Mouse (Mus musculus) stomach, postnatal 0 days (tissue): ENCODE results near the gene Tgds. TPM values are rescaled to one million over a fixed set of nuclear protein-coding genes. Genes with fewer than 3 reads are reported as not detected.

Source experiments
- ATAC-seq: fragments of 200-750 bp; cut with Nextera tagmentation; 2 replicates; pipeline ENCODE4 v1.8.0; 2017; ENCODE audit not compliant: low FRiP score, low TSS enrichment
- DNase-seq: peaks from one replicate; pipeline ENCODE4 v3.0.0-alpha.2; 2016; ENCODE audit warnings: low spot score
- H3K27ac ChIP-seq: fragments of 300-500 bp; sonication (generic); replicated peaks from 2 replicates; pipeline ENCODE4 v1.5.1; 2014; ENCODE audit warnings: mild to moderate bottlenecking, control low read depth
- H3K27me3 ChIP-seq: fragments of 300-500 bp; sonication (generic); 2 replicates; pipeline ENCODE4 v1.6.1; 2014; ENCODE audit warnings: low read length; ENCODE audit not compliant: control insufficient read depth, insufficient read depth
- H3K36me3 ChIP-seq: fragments of 300-500 bp; sonication (generic); 2 replicates; pipeline ENCODE4 v1.6.1; 2014; ENCODE audit warnings: low read length, mixed read lengths; ENCODE audit not compliant: control insufficient read depth, insufficient read depth
- H3K4me1 ChIP-seq: fragments of 300-500 bp; sonication (generic); replicated peaks from 2 replicates; pipeline ENCODE4 v1.6.1; 2014; ENCODE audit warnings: antibody characterized with exemption; ENCODE audit not compliant: control insufficient read depth, insufficient read depth
- H3K4me2 ChIP-seq: fragments of 300-500 bp; sonication (generic); replicated peaks from 2 replicates; pipeline ENCODE4 v1.6.1; 2014; ENCODE audit warnings: low read depth, mild to moderate bottlenecking, control low read depth, moderate library complexity
- H3K4me3 ChIP-seq: fragments of 300-500 bp; sonication (generic); 2 replicates; pipeline ENCODE4 v1.5.1; 2014; ENCODE audit warnings: low read depth, low read length, control low read depth
- H3K9ac ChIP-seq: fragments of 300-500 bp; sonication (generic); 2 replicates; pipeline ENCODE4 v1.6.1; 2014; ENCODE audit warnings: mild to moderate bottlenecking, low read length, control low read depth, mixed read lengths
- H3K9me3 ChIP-seq: fragments of 300-500 bp; sonication (generic); 2 replicates; pipeline ENCODE4 v1.6.1; 2016; ENCODE audit warnings: low read length; ENCODE audit not compliant: control insufficient read depth
- CTCF ChIP-seq: IDR thresholded peaks from 2 replicates; pipeline ENCODE4 v1.5.1; 2016; ENCODE audit warnings: antibody characterized with exemption, low read depth, mild to moderate bottlenecking, moderate library complexity
- EP300 ChIP-seq: optimal IDR thresholded peaks from 2 replicates; pipeline ENCODE3; 2016; ENCODE audit warnings: antibody characterized with exemption
- WGBS: fragments of 180-500 bp; shearing (Covaris S2); extraction: QIAGEN DNeasy Blood & Tissue Kit; methylation state at CpG from one replicate; pipeline ENCODE4 v1.1.7; 2014; 5-methylcytosine and 5-hydroxymethylcytosine counted together
- polyA plus RNA-seq: library from polyadenylated mRNA; unstranded; fragments of >200 nt; fragmentation: Nextera tagmentation; extraction: Ambion mirVana; gene quantifications from 2 replicates; pipeline ENCODE4 v1.2.1, GENCODE M21; 2015

Gene Tgds
- polyA plus RNA-seq, result 19.6 and 21.5 TPM in 2 replicates

DNA sequence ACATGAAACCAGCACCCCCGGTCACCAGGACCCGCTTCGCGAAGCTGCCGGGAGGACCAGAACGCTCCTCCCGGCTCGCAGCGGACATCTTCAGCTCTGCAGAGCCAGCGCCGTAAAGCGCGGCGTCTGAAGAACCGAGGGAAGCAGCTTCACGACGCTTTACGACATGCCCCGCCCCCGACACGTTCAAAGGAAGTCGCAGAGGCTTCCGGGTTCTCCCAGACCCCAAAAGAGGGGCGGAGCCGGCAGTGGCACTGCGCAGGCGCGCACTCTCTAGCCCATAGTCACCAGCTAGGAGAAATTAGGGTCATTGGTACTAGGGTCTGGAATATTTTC is at the start of gene Tgds:
Gene Tgds (minus strand): TSS at position 114 of the 336 bp plus-strand sequence.
- Histone ChIP-seq H3K36me3 (no peaks in the 10 kb centered on the region), H3K4me2 (peak within 1 kb of the TSS; percentile 69), H3K4me1 (no peaks in the 10 kb centered on the region; the same call in 1 of the 2 replicates), H3K9ac (peak within 1 kb of the TSS; percentile 79), H3K27me3 (no peaks in the 10 kb centered on the region), H3K9me3 (no peaks in the 10 kb centered on the region), H3K4me3 (peak within 1 kb of the TSS; percentile 76), H3K27ac (0 out of 2 replicates have a peak within 1 kb of the TSS, but pooled peaks have one; percentile 8)
- 0% methylated on average over 28 of the region's 28 CpGs for WGBS
- ATAC-seq, result peak; percentile 79
- no peak for TF ChIP-seq EP300
- TF ChIP-seq CTCF, result 0 out of 2 replicates have a peak, but pooled peaks have one; percentile 2
- DNase-seq, result peak; percentile 97

DNA sequence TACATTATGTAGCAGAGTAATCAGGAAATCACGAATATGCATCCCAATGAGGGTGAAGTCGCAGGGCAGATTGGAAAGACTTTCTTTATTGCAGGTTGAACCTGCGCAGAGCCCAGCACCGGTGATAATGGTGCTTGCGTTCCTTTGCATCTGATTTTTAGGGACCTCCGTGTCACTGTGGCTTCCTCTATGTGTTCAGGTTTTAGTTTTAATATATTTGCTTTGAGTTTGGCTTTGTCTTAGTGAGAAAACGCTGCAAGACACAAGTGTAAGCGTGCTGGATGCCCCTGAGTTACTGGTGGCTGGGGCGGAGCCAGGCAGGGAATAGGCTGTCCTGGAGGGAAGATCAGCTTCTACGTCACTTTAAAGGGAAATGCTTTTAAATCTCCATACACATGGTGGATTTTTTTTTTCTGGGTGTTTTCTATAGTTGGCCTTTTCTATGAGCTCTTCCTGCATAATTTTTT is 48.2 kb upstream of the Tgds start:
- H3K9me3 ChIP-seq, result no peaks in the 10 kb centered on the region
- H3K4me2 ChIP-seq, result peak overlapping the region; percentile 78
- no peaks in the 10 kb centered on the region for H3K4me1 ChIP-seq
- peak overlapping the region; percentile 87 for H3K27ac ChIP-seq
- ATAC-seq (peak; percentile 61), DNase-seq (peak; percentile 56)
- H3K9ac ChIP-seq, result peak overlapping the region; percentile 31
- H3K27me3 ChIP-seq, result no peaks in the 10 kb centered on the region
- TF ChIP-seq CTCF (no peak), EP300 (no peak)
- H3K4me3 ChIP-seq, result peak overlapping the region; percentile 42
- WGBS, result 5% methylated on average over 10 of the region's 10 CpGs
- no peaks in the 10 kb centered on the region for H3K36me3 ChIP-seq

DNA sequence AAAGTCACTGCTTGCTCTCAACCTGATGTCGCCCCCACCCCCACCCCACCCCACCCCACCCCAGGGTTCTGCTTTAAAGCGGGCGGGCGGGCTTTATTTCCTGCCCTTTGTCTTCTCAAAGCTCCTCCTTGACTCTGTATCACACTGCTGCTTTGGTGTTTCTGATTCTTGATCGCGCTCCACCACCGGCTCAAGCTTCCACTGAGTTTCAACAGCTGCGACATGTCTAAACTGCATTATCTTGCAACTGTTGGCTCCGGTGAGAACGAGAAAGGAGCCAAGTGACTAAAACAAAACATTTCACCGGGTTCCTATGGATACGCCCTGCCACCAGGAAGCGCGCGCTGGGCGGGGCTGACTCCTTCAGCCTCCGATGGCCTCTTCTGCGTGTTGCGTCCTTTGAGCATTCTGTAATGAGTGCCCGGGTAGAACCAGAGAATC is 47.6 kb upstream of the Tgds start:
- peak; percentile 92 for ATAC-seq
- Histone ChIP-seq H3K4me1 (no peaks in the 10 kb centered on the region), H3K27me3 (no peaks in the 10 kb centered on the region), H3K36me3 (no peaks in the 10 kb centered on the region), H3K4me3 (peak overlapping the region; percentile 42), H3K4me2 (peak overlapping the region; percentile 78), H3K9me3 (no peaks in the 10 kb centered on the region), H3K9ac (peak overlapping the region; percentile 31), H3K27ac (peak overlapping the region; percentile 87)
- peak; percentile 89 for DNase-seq
- TF ChIP-seq EP300 (no peak), CTCF (no peak)
- under 1% methylated on average over 20 of the region's 20 CpGs for WGBS

DNA sequence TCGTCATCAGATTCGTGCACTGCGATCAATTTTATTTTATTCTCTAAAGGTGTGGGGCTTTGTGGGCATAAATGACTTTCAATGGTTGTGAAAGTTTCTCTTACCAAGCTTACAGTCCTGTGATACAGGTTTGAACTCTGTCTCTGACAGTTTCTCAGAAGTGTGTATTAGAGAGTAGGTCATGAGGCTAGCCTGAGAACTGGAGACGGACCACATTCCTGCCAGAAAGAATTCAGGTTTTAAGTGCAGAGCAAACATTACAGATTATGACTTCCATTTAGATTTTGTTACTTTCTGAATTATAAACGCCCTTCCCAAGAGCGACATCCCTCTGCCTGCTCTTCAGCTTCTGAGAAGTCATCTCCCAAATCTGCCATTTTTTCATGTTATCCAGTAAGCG is 47.1 kb upstream of the Tgds start:
- Histone ChIP-seq H3K36me3 (no peaks in the 10 kb centered on the region), H3K4me1 (no peaks in the 10 kb centered on the region), H3K27ac (peak overlapping the region; percentile 87), H3K9me3 (no peaks in the 10 kb centered on the region), H3K27me3 (no peaks in the 10 kb centered on the region), H3K4me2 (peak overlapping the region; percentile 78), H3K9ac (peak overlapping the region; percentile 31), H3K4me3 (peak overlapping the region; percentile 42)
- ATAC-seq (peak; percentile 53), DNase-seq (no peak)
- WGBS, result 23% methylated on average over 7 of the region's 7 CpGs
- TF ChIP-seq EP300, result no peak

DNA sequence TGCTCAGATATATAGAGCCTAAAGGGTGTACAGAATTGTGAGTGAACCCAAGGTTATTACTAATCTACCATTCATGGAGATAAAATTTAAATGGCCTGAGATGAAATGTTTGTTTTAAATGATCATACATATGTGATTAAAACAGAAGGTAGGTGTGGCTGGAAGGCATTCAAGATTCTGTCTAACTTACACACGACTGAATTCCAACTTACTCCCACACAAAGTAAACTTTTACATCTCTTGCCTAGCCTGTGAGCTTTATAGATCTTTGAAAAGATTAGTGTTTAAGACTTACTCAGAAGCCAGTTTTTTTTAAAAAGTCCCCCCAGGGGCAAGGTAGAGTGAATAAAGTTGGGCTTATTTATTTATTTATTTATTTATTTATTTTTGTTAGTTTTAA is 46.7 kb upstream of the Tgds start:
- H3K36me3 ChIP-seq, result no peaks in the 10 kb centered on the region
- H3K27ac ChIP-seq, result peak overlapping the region; percentile 87
- H3K4me1 ChIP-seq, result no peaks in the 10 kb centered on the region
- no peak for TF ChIP-seq CTCF
- no peak for TF ChIP-seq EP300
- H3K4me2 ChIP-seq, result no peak overlapping the region; the same call in 1 of the 2 replicates
- no peak for DNase-seq
- no peak overlapping the region for H3K4me3 ChIP-seq
- no peak overlapping the region for H3K9ac ChIP-seq
- no peaks in the 10 kb centered on the region for H3K9me3 ChIP-seq
- ATAC-seq, result no peak
- WGBS, result 12% methylated on average over 1 of the region's 1 CpGs
- no peaks in the 10 kb centered on the region for H3K27me3 ChIP-seq

DNA sequence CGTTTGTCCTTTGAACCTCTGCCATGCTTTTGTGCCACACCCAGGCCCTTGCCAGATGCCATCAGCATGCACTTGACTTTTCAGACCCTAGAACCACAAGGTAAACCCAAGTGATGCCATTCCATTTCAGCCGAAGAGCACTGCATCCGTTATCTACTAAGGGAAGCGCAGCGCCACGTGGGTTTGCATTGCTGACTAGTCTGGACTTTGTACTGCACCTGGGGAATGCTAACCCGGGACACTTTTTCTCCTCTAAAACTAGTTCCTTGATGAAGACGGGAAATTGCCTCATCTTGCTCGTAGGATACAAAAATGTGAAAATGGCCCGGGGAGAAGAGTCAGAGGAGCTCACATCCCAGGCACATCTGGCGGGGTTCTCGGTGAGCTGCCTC is 43.1 kb upstream of the Tgds start:
- Histone ChIP-seq H3K9me3 (no peaks in the 10 kb centered on the region), H3K4me1 (no peaks in the 10 kb centered on the region), H3K36me3 (no peaks in the 10 kb centered on the region), H3K9ac (no peak overlapping the region), H3K4me3 (no peak overlapping the region), H3K27me3 (no peaks in the 10 kb centered on the region), H3K27ac (no peak overlapping the region), H3K4me2 (no peak overlapping the region)
- TF ChIP-seq CTCF (no peak), EP300 (no peak)
- DNase-seq, result peak; percentile 59
- WGBS, result 77% methylated on average over 12 of the region's 12 CpGs
- ATAC-seq, result peak; percentile 54; the same call in 1 of the 2 replicates
